Mouse (Mus musculus) T-helper 2 cell (primary cell): ENCODE results near the gene Bmp5.

Experiments
- in situ Hi-C: fragments of 300-600 bp; cut with MboI, MseI; formaldehyde crosslinking; loops from one replicate; pipeline ENCODE4 v1.15.1; 2025; ENCODE audit warnings: high pct_unique_total_duplicates

The Bmp5 gene

DNA sequence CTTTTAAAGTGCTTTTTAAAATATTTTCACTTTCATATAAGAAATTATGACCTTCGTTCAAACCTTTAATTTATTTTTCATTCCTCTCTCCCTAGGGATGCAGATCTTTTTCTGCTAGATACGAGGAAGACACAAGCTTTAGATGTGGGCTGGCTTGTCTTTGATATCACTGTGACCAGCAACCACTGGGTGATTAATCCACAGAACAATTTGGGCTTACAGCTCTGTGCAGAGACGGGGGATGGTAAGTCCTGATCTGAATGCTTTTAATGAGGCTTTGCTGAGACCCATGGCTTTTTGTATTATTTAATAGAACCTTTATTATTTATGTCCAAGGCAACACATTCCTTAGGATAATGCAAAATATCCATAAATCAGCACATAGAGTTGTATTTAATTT is 64.3 kb downstream of the Bmp5 start:
- in situ Hi-C loops, result no loop called here

DNA sequence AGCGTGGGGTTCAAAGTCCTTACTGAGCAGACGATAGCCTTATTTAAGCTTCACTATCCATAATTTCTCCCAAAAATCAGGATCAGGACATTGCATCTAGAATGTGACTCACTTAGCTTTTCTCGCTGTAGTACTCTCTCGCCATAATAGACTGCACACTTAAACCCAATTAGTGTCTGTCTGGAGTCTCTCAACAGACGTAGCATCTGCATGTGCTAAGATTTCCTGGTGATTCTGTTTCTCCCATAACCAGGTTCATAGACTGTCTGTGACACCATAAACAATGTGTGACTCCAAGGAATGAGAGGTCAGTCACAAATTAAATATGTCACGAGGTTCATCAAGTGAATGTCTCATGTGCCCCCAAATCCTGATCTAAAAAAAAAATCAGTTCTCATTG is 65.7 kb downstream of the Bmp5 start:
- in situ Hi-C loops, result no loop called here

GRCm38 (mm10) chr9:75846010-75846409 is 70.8 kb downstream of the Bmp5 start:
- in situ Hi-C loops, result no loop called here

GRCm38 (mm10) chr9:75850670-75851228 is 75.6 kb downstream of the Bmp5 start:
- in situ Hi-C loops, result no loop called here

DNA sequence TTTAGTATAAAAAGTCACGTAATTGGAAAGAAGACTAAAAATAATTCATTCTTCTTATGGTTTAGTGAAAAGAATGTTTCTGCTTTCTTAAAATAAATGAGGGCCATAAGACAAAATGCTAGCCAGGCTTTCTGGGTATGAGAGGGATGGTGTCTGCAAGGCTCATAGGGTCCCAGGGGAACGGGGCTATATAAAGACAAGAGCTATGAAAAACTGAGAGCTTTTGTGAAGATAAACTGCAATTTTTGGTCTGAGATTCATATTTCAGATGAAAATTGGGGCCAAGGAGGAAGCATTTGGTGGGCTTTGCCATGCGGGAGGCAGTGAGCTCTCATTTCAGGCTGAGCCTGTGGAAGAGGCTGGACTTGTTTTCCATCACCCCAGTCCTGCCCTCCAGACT is 83.0 kb downstream of the Bmp5 start:
- in situ Hi-C loops, result no loop called here

DNA sequence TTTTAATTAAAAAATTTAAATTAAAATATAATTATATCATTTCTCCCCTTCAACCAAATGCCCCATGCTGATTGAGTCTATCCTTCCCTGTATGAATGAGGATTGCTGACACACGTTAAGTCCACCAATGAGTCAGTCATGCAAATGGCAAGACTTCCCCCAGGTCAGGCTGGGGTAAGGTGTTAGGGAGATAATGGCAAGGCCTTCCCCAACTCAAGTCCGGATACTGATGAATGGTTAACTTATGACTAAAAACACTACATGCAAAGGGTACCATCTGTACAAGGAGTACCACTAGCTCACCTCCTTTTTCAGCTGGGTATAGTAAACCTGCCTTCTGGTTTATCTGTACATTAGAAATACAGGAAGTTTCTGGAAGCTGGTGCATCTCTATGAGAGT is 83.8 kb downstream of the Bmp5 start:
- in situ Hi-C loops, result no loop called here

DNA sequence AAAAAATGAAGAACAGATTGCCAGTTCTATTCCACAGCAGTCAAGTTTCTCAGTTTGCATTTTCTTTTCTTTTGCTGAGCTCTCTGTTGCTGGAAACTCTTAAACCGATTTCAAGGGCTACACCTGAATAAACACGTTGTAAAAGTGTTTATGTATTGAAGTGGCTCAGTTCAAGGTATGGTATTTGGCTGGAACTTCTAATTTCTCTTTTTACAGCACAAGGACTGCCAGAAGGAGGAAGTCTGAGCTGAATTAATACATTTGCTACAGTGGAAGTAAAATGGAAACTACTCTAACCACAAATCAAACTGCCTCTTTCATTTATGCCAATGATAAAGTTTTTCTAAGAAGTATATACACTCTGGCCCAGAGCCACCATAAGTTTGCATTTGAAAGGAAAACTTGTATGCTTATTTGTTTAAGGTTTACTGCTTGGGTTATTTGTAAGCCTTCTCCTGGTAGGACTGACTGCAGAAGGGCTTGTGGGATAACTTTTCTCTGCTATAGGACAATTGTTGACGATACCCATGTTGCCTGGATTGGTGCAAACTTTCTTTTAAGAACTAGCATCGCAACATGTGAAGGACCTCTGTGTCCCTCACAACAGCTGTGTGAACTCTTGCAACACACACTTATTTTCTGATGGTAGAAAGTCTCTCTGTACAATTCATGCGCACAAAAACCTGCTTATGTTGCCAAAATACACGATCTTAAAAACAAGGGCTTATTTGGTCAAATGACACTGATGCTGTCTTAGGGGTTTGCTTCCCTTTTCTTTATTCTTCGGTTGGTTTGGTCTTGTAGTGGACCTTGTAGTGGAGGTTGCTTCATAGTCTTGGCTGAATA is 95.4 kb downstream of the Bmp5 start:
- in situ Hi-C loops, result no loop called here

DNA sequence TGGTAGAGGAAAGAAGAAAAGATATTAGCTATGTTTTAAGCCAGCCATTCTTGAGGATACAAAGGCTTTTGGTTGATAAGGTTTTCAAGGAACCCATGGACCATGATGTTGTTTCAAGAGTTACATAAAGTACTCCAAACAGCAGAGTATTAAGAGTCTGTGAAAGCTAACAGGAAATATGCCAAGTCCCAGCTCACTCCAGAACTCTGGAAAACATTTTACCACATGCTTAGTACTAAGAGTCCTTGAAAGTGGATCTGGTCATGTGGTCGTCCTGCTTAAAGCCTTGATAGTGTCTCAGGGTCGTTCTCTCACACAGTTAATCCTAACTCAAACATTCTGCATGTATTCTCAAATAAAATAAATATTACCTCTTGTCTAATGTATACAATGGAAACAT is 101.2 kb downstream of the Bmp5 start:
- in situ Hi-C loops, result no loop called here

- in situ Hi-C loops, result no loop called here
These were observed 108.5 kb downstream of the Bmp5 start for GRCm38 (mm10) chr9:75883481-75884190.

GRCm38 (mm10) chr9:75886801-75887544 is 111.8 kb downstream of the Bmp5 start:
- in situ Hi-C loops, result no loop called here

- in situ Hi-C loops, result no loop called here
These were observed 121.8 kb downstream of the Bmp5 start for GRCm38 (mm10) chr9:75896918-75897317.

DNA sequence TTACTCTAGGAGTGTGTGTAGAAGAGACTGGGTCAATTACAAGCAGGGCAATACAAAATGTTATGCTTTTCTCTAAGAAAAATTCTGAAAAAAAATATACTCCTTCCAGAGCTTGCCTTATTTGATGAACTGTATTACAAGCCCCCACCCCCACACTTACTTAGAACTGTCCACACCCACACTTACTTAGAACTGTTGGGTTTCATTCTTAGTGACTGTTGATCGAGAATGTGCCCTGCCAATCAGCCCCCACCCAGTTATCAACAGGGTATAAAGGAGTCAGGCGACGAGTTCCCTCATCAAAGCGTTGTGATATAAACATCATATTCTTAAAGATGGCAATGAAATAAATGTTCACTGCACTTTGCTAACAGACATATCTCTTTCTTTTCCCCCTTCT is 122.9 kb downstream of the Bmp5 start:
- in situ Hi-C loops, result no loop called here

DNA sequence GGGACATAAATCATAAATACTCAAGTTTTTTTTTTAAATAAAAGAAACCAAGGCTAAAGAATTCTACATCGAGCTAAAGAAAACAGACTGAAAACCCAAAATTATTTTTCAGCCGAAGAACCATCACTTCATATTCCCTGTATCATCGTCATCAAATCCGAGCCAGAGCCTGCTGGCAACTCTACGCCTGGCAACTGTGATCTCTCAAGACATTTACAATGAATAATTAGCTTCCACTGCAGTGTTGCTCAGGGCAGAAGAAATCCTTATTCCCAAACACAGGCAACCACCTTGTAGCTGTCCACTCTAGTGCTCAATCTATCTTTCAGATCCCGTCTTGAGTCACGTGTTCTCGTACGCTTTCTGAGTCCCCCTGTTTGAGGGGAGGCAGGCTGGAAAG is 126.1 kb downstream of the Bmp5 start:
- in situ Hi-C loops, result no loop called here

DNA sequence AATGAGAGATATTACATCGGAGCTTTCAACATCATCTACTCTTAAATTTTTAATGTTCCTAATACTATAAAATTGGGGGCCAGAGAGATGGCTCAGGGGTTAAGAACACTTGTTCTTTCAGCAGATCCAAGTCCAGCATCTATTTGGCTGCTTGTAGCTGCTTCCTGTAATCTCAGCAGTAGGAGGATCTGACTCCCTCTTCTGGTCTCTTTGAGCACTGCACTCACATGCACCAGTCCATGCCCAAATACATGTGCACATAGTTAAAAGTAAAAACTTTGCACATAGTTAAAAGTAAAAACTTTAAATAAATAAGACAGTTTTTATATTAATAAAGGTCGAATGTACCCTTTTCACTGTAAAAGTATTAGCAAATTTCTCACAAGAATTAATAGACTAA is 130.3 kb downstream of the Bmp5 start:
- in situ Hi-C loops, result no loop called here

DNA sequence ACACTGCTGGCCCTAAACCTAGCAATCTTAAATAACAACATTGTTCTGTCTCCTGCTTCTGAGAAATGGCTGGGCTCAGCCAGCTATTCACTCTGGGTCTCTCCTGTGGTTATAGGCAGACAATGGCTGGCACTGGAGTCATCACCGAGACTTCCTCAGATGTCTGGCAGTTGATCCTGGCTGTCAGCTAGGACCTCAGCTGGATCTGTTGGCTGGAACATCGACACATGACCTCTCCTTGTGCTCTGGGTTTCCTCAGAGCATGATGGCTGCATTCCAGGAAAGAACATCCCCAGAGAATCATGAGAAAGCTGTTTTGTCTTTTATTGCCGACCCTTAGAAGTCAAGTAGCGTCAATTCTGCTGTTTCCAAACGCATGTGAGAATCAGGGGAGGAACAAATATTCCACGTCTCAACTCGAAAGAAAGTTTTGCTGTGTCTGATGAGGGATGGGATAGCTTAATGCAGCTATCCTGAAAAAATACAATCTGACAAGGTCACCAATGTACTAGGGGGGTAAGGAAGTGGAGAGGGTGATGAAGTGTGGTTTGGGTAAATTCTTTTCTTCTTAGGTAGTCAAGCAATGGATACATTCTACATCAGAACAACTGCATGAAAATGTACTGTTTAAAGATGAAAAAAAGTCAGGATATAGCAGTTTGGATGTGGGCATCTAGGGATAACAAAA is 135.1 kb downstream of the Bmp5 start:
- in situ Hi-C loops, result no loop called here

DNA sequence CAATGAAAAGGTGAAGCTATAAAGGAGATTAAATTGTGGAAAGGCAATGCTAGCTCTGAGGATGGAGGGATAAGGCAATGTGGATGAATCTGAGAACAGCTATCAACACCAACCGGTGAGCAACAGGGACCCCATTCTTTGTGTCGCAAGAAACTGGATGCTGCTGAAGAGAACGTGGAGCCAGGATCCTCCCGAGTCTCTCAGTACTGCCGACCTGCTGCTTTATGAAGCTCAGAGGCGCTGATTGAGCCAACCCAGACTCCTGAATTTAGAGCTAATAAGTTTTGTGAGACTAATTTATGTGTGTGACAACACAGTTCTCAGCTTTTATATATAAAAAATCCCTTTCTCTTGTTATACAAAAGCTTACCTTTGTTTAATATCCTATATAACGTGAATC is 136.4 kb downstream of the Bmp5 start:
- in situ Hi-C loops, result no loop called here

GRCm38 (mm10) chr9:75916027-75916426 is 140.9 kb downstream of the Bmp5 start:
- in situ Hi-C loops, result no loop called here

- in situ Hi-C loops, result no loop called here
These were observed 152.2 kb downstream of the Bmp5 start for GRCm38 (mm10) chr9:75927196-75927880.

GRCm38 (mm10) chr9:75928068-75928467 is 152.9 kb downstream of the Bmp5 start:
- in situ Hi-C loops, result no loop called here

- in situ Hi-C loops, result no loop called here
These were observed 169.5 kb downstream of the Bmp5 start for GRCm38 (mm10) chr9:75944663-75945062.
